Mouse (Mus musculus): ENCODE results near the gene Patj. TPM values are rescaled to one million over a fixed set of nuclear protein-coding genes. Genes with fewer than 3 reads are reported as not detected.
A peak's percentile ranks its signal among the peaks of the same experiment; 100 is the strongest.

The Patj gene
- total and polyA plus RNA-seq, 2 experiments from 2014 or later, result 11.6 to 24.6 TPM

DNA sequence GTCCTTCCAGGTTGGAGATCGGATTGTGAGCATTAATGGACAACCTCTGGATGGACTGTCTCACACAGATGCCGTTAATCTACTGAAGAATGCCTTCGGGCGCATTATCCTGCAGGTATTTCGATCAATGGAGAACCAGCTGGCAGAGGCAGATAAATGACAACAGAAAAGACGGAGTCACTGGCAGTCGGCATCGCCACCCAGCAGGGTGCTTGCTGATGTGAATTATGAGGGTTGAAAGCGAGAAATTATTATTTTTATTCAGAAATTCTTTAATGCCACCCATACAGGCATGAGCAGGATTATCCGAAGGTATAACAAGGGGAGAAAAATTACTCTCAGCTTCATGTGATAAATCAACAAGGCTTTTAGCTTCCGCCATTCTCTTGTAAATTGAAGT is 292.5 kb downstream of the Patj start:
- H3K27ac ChIP-seq, result no peak overlapping the region
- no peaks in the 10 kb centered on the region for H3K4me1 ChIP-seq (ENCODE audit: insufficient read depth, low read length)
- no peak for TF ChIP-seq CTCF (IDR thresholded peaks at IDR 0.05; ENCODE audit: low read depth)
- no peak for ATAC-seq
- no peaks in the 10 kb centered on the region for H3K9me3 ChIP-seq (ENCODE audit: low read length)
- no peaks in the 10 kb centered on the region for H3K27me3 ChIP-seq (ENCODE audit: insufficient read depth, low read length)
- H3K4me2 ChIP-seq (ENCODE audit: low read depth, low read length), result 0 out of 2 replicates have a peak overlapping the region, but pooled peaks have one; percentile 16
- H3K4me3 ChIP-seq (ENCODE audit: low read length), result no peak overlapping the region
- WGBS, result 48% methylated on average over 11 of the region's 11 CpGs
- H3K36me3 ChIP-seq (ENCODE audit: insufficient read depth, low read length), result no peaks in the 10 kb centered on the region
- DNase-seq (ENCODE audit: low spot score), result no peak
- H3K9ac ChIP-seq (replicated peaks; ENCODE audit: low read length), result no peak overlapping the region

DNA sequence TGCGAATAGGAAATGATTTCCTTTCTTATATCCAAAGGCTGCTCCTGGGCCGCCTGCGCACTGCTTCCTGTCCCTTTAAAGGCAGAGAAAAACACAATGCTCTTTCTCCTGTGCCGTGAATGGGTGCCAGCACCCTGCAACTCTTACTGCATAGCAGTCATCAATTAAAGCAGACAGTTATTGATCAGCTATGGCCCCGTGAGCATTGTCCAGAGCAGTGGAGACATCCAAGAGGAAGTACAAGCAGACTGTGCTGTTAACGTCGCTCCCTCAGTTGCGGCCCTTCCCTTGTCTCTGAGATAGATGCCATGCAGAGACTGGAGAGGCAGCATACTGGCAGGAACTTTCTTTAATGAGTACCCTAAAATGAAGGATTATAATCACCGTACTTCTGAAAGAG is 292.9 kb downstream of the Patj start:
- no peak overlapping the region for H3K27ac ChIP-seq
- 0 out of 2 replicates have a peak overlapping the region, but pooled peaks have one; percentile 16 for H3K4me2 ChIP-seq (ENCODE audit: low read depth, low read length)
- DNase-seq (ENCODE audit: low spot score) (no peak), ATAC-seq (no peak)
- H3K36me3 ChIP-seq (ENCODE audit: insufficient read depth, low read length), result no peaks in the 10 kb centered on the region
- WGBS, result 53% methylated on average over 9 of the region's 9 CpGs
- no peak overlapping the region for H3K4me3 ChIP-seq (ENCODE audit: low read length)
- no peak overlapping the region for H3K9ac ChIP-seq (replicated peaks; ENCODE audit: low read length)
- no peak for TF ChIP-seq CTCF (IDR thresholded peaks at IDR 0.05; ENCODE audit: low read depth)
- H3K9me3 ChIP-seq (ENCODE audit: low read length), result no peaks in the 10 kb centered on the region
- no peaks in the 10 kb centered on the region for H3K27me3 ChIP-seq (ENCODE audit: insufficient read depth, low read length)
- H3K4me1 ChIP-seq (ENCODE audit: insufficient read depth, low read length), result no peaks in the 10 kb centered on the region

DNA sequence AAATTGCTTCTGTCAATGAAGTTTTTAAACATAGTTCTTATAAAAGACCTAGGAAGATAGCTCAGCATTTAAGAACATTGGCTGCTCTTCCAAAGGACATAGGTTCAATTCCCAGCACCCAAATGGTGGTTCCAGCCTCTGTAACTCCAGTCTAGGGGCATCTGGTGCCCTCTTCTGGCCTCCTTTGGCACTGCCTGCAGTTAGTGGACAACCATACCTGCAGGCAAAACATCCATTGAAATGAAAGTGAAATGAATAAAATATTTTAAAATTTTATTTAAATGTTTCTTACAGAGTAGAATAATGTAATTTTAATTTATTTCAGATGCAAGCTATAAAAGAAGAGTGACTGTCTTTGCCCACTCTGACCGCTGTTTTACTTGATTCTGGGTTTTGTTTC is 294.4 kb downstream of the Patj start:
- Histone ChIP-seq H3K4me1 (ENCODE audit: insufficient read depth, low read length) (no peaks in the 10 kb centered on the region), H3K9me3 (ENCODE audit: low read length) (no peaks in the 10 kb centered on the region), H3K27me3 (ENCODE audit: insufficient read depth, low read length) (no peaks in the 10 kb centered on the region), H3K36me3 (ENCODE audit: insufficient read depth, low read length) (no peaks in the 10 kb centered on the region), H3K27ac (no peak overlapping the region), H3K4me2 (ENCODE audit: low read depth, low read length) (no peak overlapping the region), H3K9ac (replicated peaks; ENCODE audit: low read length) (no peak overlapping the region), H3K4me3 (ENCODE audit: low read length) (no peak overlapping the region)
- ATAC-seq (no peak), DNase-seq (ENCODE audit: low spot score) (no peak)
- 100% methylated on average over 1 of the region's 1 CpGs for WGBS
- TF ChIP-seq CTCF (IDR thresholded peaks at IDR 0.05; ENCODE audit: low read depth), result peak; percentile 26; the same call in 1 of the 2 replicates

DNA sequence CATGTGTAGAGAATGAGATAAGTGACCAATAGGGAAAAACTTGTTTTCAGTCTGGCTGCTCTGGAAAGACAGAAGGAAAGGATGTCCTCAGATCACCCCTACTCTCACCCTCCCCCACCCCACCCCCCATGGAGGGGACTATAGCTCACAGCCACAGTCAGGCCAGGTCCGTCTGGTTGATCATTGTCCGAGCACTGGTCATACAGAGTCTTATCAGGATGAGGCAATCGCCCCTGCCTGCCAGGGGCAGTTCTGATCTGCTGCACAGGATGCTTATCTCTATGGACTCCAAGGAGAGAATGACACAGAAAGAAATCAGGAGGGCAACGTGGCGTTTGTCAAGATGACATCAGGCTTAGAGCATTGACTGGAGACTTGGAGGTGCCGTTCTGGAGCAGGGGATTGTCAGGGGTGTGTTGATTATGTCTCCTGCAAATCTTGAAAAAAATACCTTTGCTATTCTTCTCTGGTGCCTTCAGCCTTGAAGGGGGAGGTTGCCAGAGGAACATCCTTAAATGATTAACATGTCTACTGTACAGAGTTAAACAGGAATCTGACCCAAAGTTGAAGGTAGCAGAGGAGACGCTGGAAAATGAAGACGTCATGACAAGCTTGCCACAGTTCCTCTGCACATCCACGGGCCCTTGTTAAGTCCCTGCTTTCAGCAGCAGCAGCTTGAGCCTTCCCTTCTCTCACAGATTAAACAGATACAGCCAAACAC is 298.0 kb downstream of the Patj start:
- ATAC-seq (no peak), DNase-seq (ENCODE audit: low spot score) (no peak)
- no peak for TF ChIP-seq CTCF (IDR thresholded peaks at IDR 0.05; ENCODE audit: low read depth)
- no peaks in the 10 kb centered on the region for H3K36me3 ChIP-seq (ENCODE audit: insufficient read depth, low read length)
- H3K4me3 ChIP-seq (ENCODE audit: low read length), result no peak overlapping the region
- 64% methylated on average over 9 of the region's 9 CpGs for WGBS
- no peak overlapping the region for H3K4me2 ChIP-seq (ENCODE audit: low read depth, low read length)
- no peaks in the 10 kb centered on the region for H3K4me1 ChIP-seq (ENCODE audit: insufficient read depth, low read length)
- H3K27me3 ChIP-seq (ENCODE audit: insufficient read depth, low read length), result no peaks in the 10 kb centered on the region
- no peak overlapping the region for H3K9ac ChIP-seq (replicated peaks; ENCODE audit: low read length)
- H3K9me3 ChIP-seq (ENCODE audit: low read length), result no peaks in the 10 kb centered on the region
- H3K27ac ChIP-seq, result no peak overlapping the region

DNA sequence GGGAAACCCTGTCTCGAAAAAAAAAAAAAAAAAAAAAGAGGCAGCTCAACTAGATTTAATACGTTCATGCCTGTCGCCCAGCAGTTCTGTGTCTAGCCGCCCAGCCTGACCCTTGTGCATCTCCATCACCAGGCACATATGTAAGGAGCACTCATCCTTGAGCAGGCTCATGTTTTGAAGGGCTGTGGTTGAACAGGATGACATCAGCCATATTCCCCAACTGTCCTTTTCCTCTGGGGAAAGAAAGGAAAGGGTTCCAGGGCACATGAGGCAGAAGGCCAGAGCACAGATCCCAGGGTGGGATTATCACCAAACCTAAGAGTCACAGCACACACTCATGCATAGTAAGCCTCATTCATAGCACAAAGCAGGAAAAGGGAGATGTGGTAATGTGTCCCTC is 302.3 kb downstream of the Patj start:
- WGBS, result 75% methylated on average over 4 of the region's 4 CpGs
- no peak for TF ChIP-seq CTCF (IDR thresholded peaks at IDR 0.05; ENCODE audit: low read depth)
- no peak for ATAC-seq

DNA sequence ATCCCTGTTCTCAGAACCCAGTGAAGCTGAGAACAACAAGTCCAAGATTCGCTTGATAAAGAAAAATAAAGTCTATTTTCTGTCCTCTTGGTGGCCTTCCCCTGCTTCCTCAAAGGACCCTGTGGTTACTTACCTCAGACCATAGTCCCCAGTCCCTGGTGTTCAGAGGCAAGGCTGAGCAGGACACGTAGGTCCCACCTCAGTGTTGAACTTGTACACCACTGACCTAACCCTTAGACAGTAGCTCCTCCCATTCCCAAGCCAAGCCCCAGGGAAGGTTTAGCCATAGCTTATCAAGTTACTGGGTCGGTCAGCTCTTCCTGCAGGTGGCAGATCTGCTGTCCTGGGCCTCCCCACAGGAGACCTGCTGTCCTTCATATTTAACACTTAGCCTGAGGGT is 303.3 kb downstream of the Patj start:
- Histone ChIP-seq H3K9me3 (ENCODE audit: low read length) (no peaks in the 10 kb centered on the region), H3K27me3 (ENCODE audit: insufficient read depth, low read length) (no peaks in the 10 kb centered on the region), H3K27ac (no peak overlapping the region), H3K36me3 (ENCODE audit: insufficient read depth, low read length) (no peaks in the 10 kb centered on the region), H3K9ac (replicated peaks; ENCODE audit: low read length) (no peak overlapping the region), H3K4me3 (ENCODE audit: low read length) (no peak overlapping the region), H3K4me1 (ENCODE audit: insufficient read depth, low read length) (no peaks in the 10 kb centered on the region), H3K4me2 (ENCODE audit: low read depth, low read length) (no peak overlapping the region)
- no peak for ATAC-seq
- no peak for TF ChIP-seq CTCF (IDR thresholded peaks at IDR 0.05; ENCODE audit: low read depth)
- no peak for DNase-seq (ENCODE audit: low spot score)
- 68% methylated on average over 3 of the region's 3 CpGs for WGBS

More for the DNA sequence above, 302.3 kb downstream of the Patj start:
- H3K9ac ChIP-seq (replicated peaks; ENCODE audit: low read length), result no peak overlapping the region
- DNase-seq (ENCODE audit: low spot score), result no peak
- no peak overlapping the region for H3K27ac ChIP-seq
- H3K36me3 ChIP-seq (ENCODE audit: insufficient read depth, low read length), result no peaks in the 10 kb centered on the region
- H3K4me3 ChIP-seq (ENCODE audit: low read length), result no peak overlapping the region
- H3K9me3 ChIP-seq (ENCODE audit: low read length), result no peaks in the 10 kb centered on the region
- H3K4me2 ChIP-seq (ENCODE audit: low read depth, low read length), result no peak overlapping the region
- no peaks in the 10 kb centered on the region for H3K4me1 ChIP-seq (ENCODE audit: insufficient read depth, low read length)
- no peaks in the 10 kb centered on the region for H3K27me3 ChIP-seq (ENCODE audit: insufficient read depth, low read length)

DNA sequence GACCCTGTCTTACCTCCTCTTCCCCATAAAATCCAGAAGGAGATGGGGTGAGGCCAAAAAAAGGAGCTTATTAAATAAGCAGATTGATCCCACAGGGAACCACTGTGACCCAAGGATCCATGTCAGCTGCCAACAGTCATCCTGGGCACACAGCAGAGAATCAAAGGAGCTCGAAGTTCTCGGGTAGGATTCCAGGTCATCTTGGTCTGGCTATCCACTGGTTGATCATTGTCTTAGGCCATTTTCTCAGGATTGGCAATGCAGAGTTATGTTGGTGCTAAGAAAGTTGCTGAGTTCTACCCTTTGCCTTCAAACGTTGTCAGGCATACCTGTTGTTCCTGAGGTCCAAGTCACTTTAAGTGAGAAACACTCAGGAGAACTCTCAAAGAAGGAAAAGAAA is 304.6 kb downstream of the Patj start:
- no peaks in the 10 kb centered on the region for H3K27me3 ChIP-seq (ENCODE audit: insufficient read depth, low read length)
- no peak for ATAC-seq
- no peak overlapping the region for H3K4me2 ChIP-seq (ENCODE audit: low read depth, low read length)
- no peaks in the 10 kb centered on the region for H3K4me1 ChIP-seq (ENCODE audit: insufficient read depth, low read length)
- no peak overlapping the region for H3K9ac ChIP-seq (replicated peaks; ENCODE audit: low read length)
- DNase-seq (ENCODE audit: low spot score), result no peak
- no peak overlapping the region for H3K4me3 ChIP-seq (ENCODE audit: low read length)
- H3K9me3 ChIP-seq (ENCODE audit: low read length), result no peaks in the 10 kb centered on the region
- no peak for TF ChIP-seq CTCF (IDR thresholded peaks at IDR 0.05; ENCODE audit: low read depth)
- WGBS, result 91% methylated on average over 3 of the region's 3 CpGs
- no peak overlapping the region for H3K27ac ChIP-seq
- H3K36me3 ChIP-seq (ENCODE audit: insufficient read depth, low read length), result no peaks in the 10 kb centered on the region

Data from hindbrain, postnatal 0 days (tissue).